Mouse (Mus musculus) embryo, embryonic 10.5 days (tissue): ENCODE results near the gene AA986860.
A peak's percentile ranks its signal among the peaks of the same experiment; 100 is the strongest.

Experiments
- DNase-seq: peaks from one replicate; pipeline ENCODE4 v3.0.0-alpha.2; 2015; ENCODE audit warnings: low spot score

AA986860 gene

DNA sequence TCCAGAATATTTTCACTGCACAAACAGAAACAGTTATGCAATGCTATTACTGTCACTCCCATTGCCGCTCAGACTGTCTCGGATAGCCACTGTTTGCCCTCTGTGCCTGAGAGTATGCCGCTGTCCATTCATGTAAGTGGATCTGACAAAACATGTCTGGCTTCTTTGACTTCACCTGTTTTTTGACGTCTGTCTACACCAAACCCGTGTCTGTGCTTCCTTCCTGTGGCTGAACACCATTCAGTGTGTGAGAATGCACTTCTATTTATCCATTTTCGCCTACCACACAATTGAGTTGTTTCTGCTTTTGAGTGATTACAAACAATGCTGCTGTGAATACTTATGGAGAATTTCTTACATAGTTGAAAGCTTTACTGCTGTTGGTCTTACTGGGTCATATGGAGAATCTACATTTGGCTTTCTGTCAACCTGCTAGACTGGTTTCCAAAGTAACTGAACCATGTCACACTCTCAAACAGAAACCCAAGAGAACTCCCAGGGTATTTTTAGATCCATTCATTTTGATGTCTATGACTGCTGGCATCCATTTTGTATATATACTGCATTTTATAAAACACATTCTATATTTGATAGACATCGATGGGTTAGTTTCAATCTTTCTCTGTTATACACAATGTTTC lies 44.0 kb downstream of the AA986860 start:
- no peak for DNase-seq

GRCm38 (mm10) chr1:130776645-130777044 lies 44.9 kb downstream of the AA986860 start:
- DNase-seq: no peak

GRCm38 (mm10) chr1:130779867-130780266 lies 48.1 kb downstream of the AA986860 start:
- no peak for DNase-seq

DNA sequence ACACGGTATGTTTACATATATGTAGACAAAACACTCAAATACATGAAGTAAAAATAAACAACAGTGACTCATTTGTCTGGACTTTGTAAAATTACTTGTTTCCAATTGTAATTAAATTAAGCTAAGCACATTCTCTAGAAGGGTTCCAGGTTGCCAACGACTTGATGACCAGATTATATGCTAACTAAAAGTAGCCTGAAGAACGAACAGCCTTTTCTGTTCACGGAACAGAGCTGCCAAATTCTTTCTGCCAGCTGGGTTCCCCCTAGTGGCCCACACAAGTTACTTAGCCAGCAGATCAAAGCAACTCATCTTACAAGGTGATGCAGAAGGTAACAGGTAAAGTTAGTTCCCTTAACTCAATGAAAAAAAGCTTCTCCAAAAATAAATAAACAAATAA lies 52.3 kb downstream of the AA986860 start:
- peak; percentile 45 for DNase-seq

DNA sequence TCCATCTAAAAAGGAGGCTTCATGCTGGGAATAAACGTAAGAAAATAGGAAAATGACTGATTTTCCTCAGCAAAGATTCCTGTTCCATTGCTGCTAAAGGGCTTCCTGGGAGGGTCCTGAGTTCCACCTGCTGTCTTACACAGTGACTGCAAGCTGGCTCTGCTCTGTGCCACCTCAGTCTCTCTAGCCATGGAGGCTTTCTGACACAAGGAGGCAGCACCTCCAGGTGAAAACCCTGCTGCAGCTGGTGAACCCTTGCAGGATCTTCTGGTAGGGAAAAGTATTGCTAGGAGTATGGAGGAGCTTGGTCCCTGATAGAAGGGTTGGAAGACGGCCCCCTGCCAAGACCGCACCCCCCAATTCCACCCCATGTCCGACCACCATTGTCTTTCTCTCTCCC lies 55.2 kb downstream of the AA986860 start:
- DNase-seq: no peak

- DNase-seq: peak; percentile 18
Observed at GRCm38 (mm10) chr1:130789512-130790451, 58.0 kb downstream of the AA986860 start.
